Mouse (Mus musculus): ENCODE measurements around the gene Acsl1.

Gene Acsl1

GRCm38 (mm10) chr8:46475942-46476341 lies 5.1 kb downstream of the Acsl1 start:
- DNase-seq, result no peak

GRCm38 (mm10) chr8:46477747-46478458 lies 7.1 kb downstream of the Acsl1 start:
- DNase-seq, result no peak

- DNase-seq, result no peak
Measured at GRCm38 (mm10) chr8:46478783-46479182, 7.9 kb downstream of the Acsl1 start.

- no peak for DNase-seq
Measured at GRCm38 (mm10) chr8:46479794-46480532, 9.1 kb downstream of the Acsl1 start.

GRCm38 (mm10) chr8:46480533-46480900 lies 9.7 kb downstream of the Acsl1 start:
- no peak for DNase-seq

GRCm38 (mm10) chr8:46482771-46483170 lies 11.9 kb downstream of the Acsl1 start:
- no peak for DNase-seq

GRCm38 (mm10) chr8:46483247-46483646 lies 12.4 kb downstream of the Acsl1 start:
- no peak for DNase-seq

GRCm38 (mm10) chr8:46484077-46484476 lies 13.2 kb downstream of the Acsl1 start:
- DNase-seq, result no peak

GRCm38 (mm10) chr8:46484931-46485463 lies 14.2 kb downstream of the Acsl1 start:
- DNase-seq, result no peak

- no peak for DNase-seq
Measured at GRCm38 (mm10) chr8:46488085-46488561, 17.3 kb downstream of the Acsl1 start.

GRCm38 (mm10) chr8:46489196-46489595 lies 18.4 kb downstream of the Acsl1 start:
- no peak for DNase-seq

- no peak for DNase-seq
Measured at GRCm38 (mm10) chr8:46490250-46490649, 19.4 kb downstream of the Acsl1 start.

GRCm38 (mm10) chr8:46490821-46491220 lies 20.0 kb downstream of the Acsl1 start:
- DNase-seq, result no peak

GRCm38 (mm10) chr8:46493495-46494170 lies 22.8 kb downstream of the Acsl1 start:
- DNase-seq, result no peak

GRCm38 (mm10) chr8:46496852-46497251 lies 26.0 kb downstream of the Acsl1 start:
- DNase-seq, result no peak

GRCm38 (mm10) chr8:46497314-46498011 lies 26.6 kb downstream of the Acsl1 start:
- DNase-seq, result no peak

- DNase-seq, result no peak
Measured at GRCm38 (mm10) chr8:46499376-46500061, 28.7 kb downstream of the Acsl1 start.

GRCm38 (mm10) chr8:46502333-46503071 lies 31.7 kb downstream of the Acsl1 start:
- no peak for DNase-seq

- no peak for DNase-seq
Measured at GRCm38 (mm10) chr8:46503072-46503695, 32.3 kb downstream of the Acsl1 start.

GRCm38 (mm10) chr8:46504196-46504595 lies 33.4 kb downstream of the Acsl1 start:
- DNase-seq, result no peak
